Mouse (Mus musculus) liver, postnatal 0 days (tissue): ENCODE measurements around the gene Mtrex. TPM values are rescaled to one million over a fixed set of nuclear protein-coding genes. Genes with fewer than 3 reads are reported as not detected.
A peak's percentile ranks its signal among the peaks of the same experiment; 100 is the strongest.

ENCODE experiments used
- ATAC-seq: fragments of 200-750 bp; cut with Nextera tagmentation; 2 replicates; pipeline ENCODE4 v1.8.0; 2017; ENCODE audit warnings: mild to moderate bottlenecking, moderate library complexity
- DNase-seq: peaks from one replicate; pipeline ENCODE4 v3.0.0-alpha.2; 2016
- H3K27ac ChIP-seq: fragments of 300-500 bp; sonication (generic); 2 replicates; pipeline ENCODE4 v1.5.1; 2014; ENCODE audit warnings: antibody characterized with exemption, moderate library complexity, mild to moderate bottlenecking, low read depth
- H3K27me3 ChIP-seq: fragments of 300-500 bp; sonication (generic); 2 replicates; pipeline ENCODE4 v1.6.1; 2014; ENCODE audit warnings: low read length, control low read depth, mixed read lengths; ENCODE audit not compliant: insufficient read depth
- H3K36me3 ChIP-seq: fragments of 300-500 bp; sonication (generic); replicated peaks from 2 replicates; pipeline ENCODE4 v1.6.1; 2014; ENCODE audit warnings: mild to moderate bottlenecking, control low read depth, low read length, moderate library complexity, mixed read lengths; ENCODE audit not compliant: insufficient read depth
- H3K4me1 ChIP-seq: fragments of 300-500 bp; sonication (generic); 2 replicates; pipeline ENCODE4 v1.6.1; 2014; ENCODE audit warnings: antibody characterized with exemption, mild to moderate bottlenecking, control low read depth; ENCODE audit not compliant: insufficient read depth
- H3K4me2 ChIP-seq: fragments of 300-500 bp; sonication (generic); 2 replicates; pipeline ENCODE4 v1.6.1; 2014; ENCODE audit warnings: low read depth, mild to moderate bottlenecking, low read length, moderate library complexity, mixed read lengths
- H3K4me3 ChIP-seq: fragments of 300-500 bp; sonication (generic); 2 replicates; pipeline ENCODE4 v1.5.1; 2014; ENCODE audit warnings: low read depth, low read length
- H3K9ac ChIP-seq: fragments of 300-500 bp; sonication (generic); replicated peaks from 2 replicates; pipeline ENCODE4 v1.6.1; 2014; ENCODE audit warnings: mild to moderate bottlenecking, moderate library complexity
- H3K9me3 ChIP-seq: fragments of 300-500 bp; sonication (generic); 2 replicates; pipeline ENCODE4 v1.6.1; 2016; ENCODE audit warnings: mild to moderate bottlenecking, control low read depth, low read length, mixed read lengths
- CTCF ChIP-seq: sonication (generic); IDR thresholded peaks from 2 replicates; pipeline ENCODE4 v1.5.1; 2016; ENCODE audit warnings: antibody characterized with exemption, low read depth
- EP300 ChIP-seq: IDR thresholded peaks from 2 replicates; pipeline ENCODE4 v1.6.1; 2016; ENCODE audit warnings: antibody characterized with exemption, low read depth, mild to moderate bottlenecking
- WGBS: fragments of 180-500 bp; shearing (Covaris S2); extraction: QIAGEN DNeasy Blood & Tissue Kit; methylation state at CpG from one replicate; pipeline ENCODE4 v1.1.7; 2014; ENCODE audit not compliant: insufficient replicate concordance; 5-methylcytosine and 5-hydroxymethylcytosine counted together
- polyA plus RNA-seq: library from polyadenylated mRNA; unstranded; fragments of >200 nt; fragmentation: Nextera tagmentation; extraction: Ambion mirVana; gene quantifications from 2 replicates; pipeline ENCODE4 v1.2.1, GENCODE M21; 2015

The Mtrex gene
- polyA plus RNA-seq, 1 experiment from 2014 or later = 13.8 TPM

- Histone ChIP-seq H3K4me1 (no peaks in the 10 kb centered on the region), H3K9ac (no peak overlapping the region), H3K4me2 (no peak overlapping the region), H3K27me3 (no peaks in the 10 kb centered on the region), H3K27ac (0 out of 2 replicates have a peak overlapping the region, but pooled peaks have one; percentile 35), H3K4me3 (no peak overlapping the region), H3K9me3 (no peaks in the 10 kb centered on the region), H3K36me3 (peaks cover 50% of the 10 kb centered on the region)
- no peak for DNase-seq
- WGBS = 70% methylated on average over 6 of the region's 6 CpGs
- peak; percentile 59 for ATAC-seq
- TF ChIP-seq CTCF = no peak
- TF ChIP-seq EP300 = no peak
Observed at GRCm38 (mm10) chr13:112945900-112946299, 18.7 kb upstream of the Mtrex start.

- Histone ChIP-seq H3K9me3 (no peaks in the 10 kb centered on the region), H3K9ac (no peak overlapping the region), H3K27ac (no peak overlapping the region), H3K27me3 (no peaks in the 10 kb centered on the region), H3K4me3 (no peak overlapping the region), H3K4me2 (no peak overlapping the region), H3K36me3 (peaks cover 49% of the 10 kb centered on the region), H3K4me1 (no peaks in the 10 kb centered on the region)
- ATAC-seq (no peak), DNase-seq (no peak)
- 92% methylated on average over 9 of the region's 9 CpGs for WGBS
- TF ChIP-seq EP300 = no peak
- no peak for TF ChIP-seq CTCF
Observed at GRCm38 (mm10) chr13:112945312-112945711, 18.1 kb upstream of the Mtrex start.

GRCm38 (mm10) chr13:112941879-112942330 lies 14.7 kb upstream of the Mtrex start:
- Histone ChIP-seq H3K9ac (no peak overlapping the region), H3K36me3 (peaks cover 34% of the 10 kb centered on the region), H3K27me3 (no peaks in the 10 kb centered on the region), H3K4me2 (peak overlapping the region; percentile 15; the same call in 1 of the 2 replicates), H3K9me3 (no peaks in the 10 kb centered on the region), H3K4me3 (no peak overlapping the region), H3K27ac (no peak overlapping the region), H3K4me1 (no peaks in the 10 kb centered on the region)
- DNase-seq = no peak
- WGBS = 55% methylated on average over 15 of the region's 15 CpGs
- TF ChIP-seq EP300 (no peak), CTCF (no peak)
- peak; percentile 35; the same call in 1 of the 2 replicates for ATAC-seq

- DNase-seq (no peak), ATAC-seq (no peak)
- Histone ChIP-seq H3K4me2 (no peak overlapping the region), H3K9ac (no peak overlapping the region), H3K27me3 (no peaks in the 10 kb centered on the region), H3K4me1 (no peaks in the 10 kb centered on the region), H3K4me3 (no peak overlapping the region), H3K27ac (no peak overlapping the region), H3K36me3 (peaks cover 28% of the 10 kb centered on the region), H3K9me3 (no peaks in the 10 kb centered on the region)
- WGBS = 87% methylated on average over 8 of the region's 8 CpGs
- TF ChIP-seq EP300 (no peak), CTCF (no peak)
Observed at GRCm38 (mm10) chr13:112938130-112938529, 10.9 kb upstream of the Mtrex start.

- peaks cover 11% of the 10 kb centered on the region for H3K36me3 ChIP-seq
- H3K27ac ChIP-seq = peak overlapping the region; percentile 83
- H3K9me3 ChIP-seq = no peaks in the 10 kb centered on the region
- ATAC-seq (no peak), DNase-seq (no peak)
- H3K4me2 ChIP-seq = peak overlapping the region; percentile 92
- no peaks in the 10 kb centered on the region for H3K27me3 ChIP-seq
- 6% methylated on average over 8 of the region's 8 CpGs for WGBS
- peaks cover 18% of the 10 kb centered on the region for H3K4me1 ChIP-seq
- H3K4me3 ChIP-seq = peak overlapping the region; percentile 96
- TF ChIP-seq CTCF (no peak), EP300 (no peak)
- H3K9ac ChIP-seq = peak overlapping the region; percentile 85
Observed at GRCm38 (mm10) chr13:112928038-112928668, 955 bp upstream of the Mtrex start.

- TF ChIP-seq EP300 (no peak), CTCF (no peak)
- no peaks in the 10 kb centered on the region for H3K9me3 ChIP-seq
- no peaks in the 10 kb centered on the region for H3K27me3 ChIP-seq
- H3K9ac ChIP-seq = peak overlapping the region; percentile 85
- H3K36me3 ChIP-seq = peaks cover 5% of the 10 kb centered on the region
- H3K4me2 ChIP-seq = peak overlapping the region; percentile 92
- ATAC-seq (peak; percentile 18; the same call in 1 of the 2 replicates), DNase-seq (peak; percentile 56)
- H3K4me3 ChIP-seq = peak overlapping the region; percentile 96
- H3K4me1 ChIP-seq = peaks cover 18% of the 10 kb centered on the region
- 1% methylated on average over 19 of the region's 19 CpGs for WGBS
- peak overlapping the region; percentile 83 for H3K27ac ChIP-seq
Observed at GRCm38 (mm10) chr13:112926796-112927195, 402 bp downstream of the Mtrex start.
